Comparison of ENCODE assay signal across 8 mouse cellular contexts in genomic region chr15:25580731-25581130, GRCm38 (mm10). TPM values are rescaled to one million over a fixed set of nuclear protein-coding genes. Genes with fewer than 3 reads are reported as not detected.
DNase-seq lines count a peak whose midpoint lies in the region; ATAC-seq and TF ChIP-seq lines count a peak whose summit lies in the region.

No protein-coding gene starts in this region.

- peak; percentile 19 for DNase-seq in kidney, adult 9 months
- DNase-seq in kidney, adult 8-10 months: no peak
- peak; percentile 79 for DNase-seq in adrenal gland, postnatal 14 days
- no peak for DNase-seq in heart, embryonic 10.5 days (ENCODE audit: low spot score)
- peak; percentile 41 for DNase-seq in lung, postnatal 0 days (ENCODE audit: low spot score)
- DNase-seq in cerebellum, adult 9-10 months: no peak
- no peak for DNase-seq in cerebellum, adult 18-20 months

- TF ChIP-seq EP300 in lung, postnatal 0 days (IDR thresholded peaks at IDR 0.05): no peak

- no peaks in the 10 kb centered on the region for H3K9me3 ChIP-seq in heart, embryonic 10.5 days
- H3K9me3 ChIP-seq in lung, postnatal 0 days (ENCODE audit: low read length): no peaks in the 10 kb centered on the region

- peak overlapping the region; percentile 50; the same call in 1 of the 2 replicates for H3K27ac ChIP-seq in heart, embryonic 10.5 days
- no peak overlapping the region for H3K27ac ChIP-seq in lung, postnatal 0 days (ENCODE audit: low read length)

- peaks cover 20% of the 10 kb centered on the region for H3K4me1 ChIP-seq in heart, embryonic 10.5 days
- no peaks in the 10 kb centered on the region for H3K4me1 ChIP-seq in lung, postnatal 0 days (ENCODE audit: insufficient read depth, low read depth, low read length)

- no peak overlapping the region for H3K4me3 ChIP-seq in heart, embryonic 10.5 days
- H3K4me3 ChIP-seq in lung, postnatal 0 days (ENCODE audit: low read depth, low read length): no peak overlapping the region

- H3K27me3 ChIP-seq in heart, embryonic 10.5 days (ENCODE audit: insufficient read depth, poor library complexity, severe bottlenecking): no peaks in the 10 kb centered on the region
- H3K27me3 ChIP-seq in lung, postnatal 0 days (replicated peaks; ENCODE audit: insufficient read depth, low read length): no peaks in the 10 kb centered on the region

- ATAC-seq in lung, postnatal 0 days: peak; percentile 53
- no peak for ATAC-seq in frontal cortex, adult (ENCODE audit: low TSS enrichment)

- H3K9ac ChIP-seq in lung, postnatal 0 days (replicated peaks; ENCODE audit: low read depth): no peak overlapping the region

- H3K36me3 ChIP-seq in heart, embryonic 10.5 days: no peaks in the 10 kb centered on the region
- no peaks in the 10 kb centered on the region for H3K36me3 ChIP-seq in lung, postnatal 0 days (ENCODE audit: insufficient read depth, low read length)

- 37% methylated on average over 6 of the region's 6 CpGs for WGBS in heart, embryonic 10.5 days
- WGBS in lung, postnatal 0 days: 31% methylated on average over 6 of the region's 6 CpGs

- H3K4me2 ChIP-seq in lung, postnatal 0 days (replicated peaks; ENCODE audit: low read depth, low read length): no peak overlapping the region

- TF ChIP-seq CTCF in lung, postnatal 0 days (IDR thresholded peaks at IDR 0.05): no peak

RNA-seq across cellular contexts. Expression of gene Myo10, which starts 41.6 kb away (rescaled TPM):
- 99.6 and 103 TPM in 2 replicates for total RNA-seq in adrenal gland, postnatal 14 days (2021)
- 14.4 and 21.0 TPM in 2 replicates for polyA plus RNA-seq in heart, embryonic 10.5 days (2016; fragmentation: Nextera tagmentation; extraction: Ambion mirVana)
- polyA plus RNA-seq in lung, postnatal 0 days (2015; fragmentation: Nextera tagmentation; extraction: Ambion mirVana): 17.3 and 20.2 TPM in 2 replicates

Comparison
In these comparisons a context has a peak if more than half of its experiments do, and no peak if none do; other contexts are left out.
1. DNase-seq: peak in kidney, adult 9 months (single experiment), adrenal gland, postnatal 14 days (single experiment) and lung, postnatal 0 days (single experiment); none in kidney, adult 8-10 months (0 of 2), heart, embryonic 10.5 days (single experiment), cerebellum, adult 9-10 months (single experiment) and cerebellum, adult 18-20 months (0 of 2).